Mouse (Mus musculus): ENCODE measurements around the gene Asb16. TPM values are rescaled to one million over a fixed set of nuclear protein-coding genes. Genes with fewer than 3 reads are reported as not detected.

Asb16 gene
- polyA plus RNA-seq, 1 experiment: 0.48 TPM

GRCm38 (mm10) chr11:102304141-102304540 lies 35.6 kb downstream of the Asb16 start:
- Histone ChIP-seq H3K4me1 (ENCODE audit: control insufficient read depth, insufficient read depth, insufficient read length, low read length) (no peaks in the 10 kb centered on the region), H3K4me3 (ENCODE audit: insufficient read depth, low read depth, low read length) (no peak overlapping the region), H3K27ac (replicated peaks; ENCODE audit: low read depth, low read length) (no peak overlapping the region)

- Histone ChIP-seq H3K27ac (replicated peaks; ENCODE audit: low read depth, low read length) (no peak overlapping the region), H3K4me3 (ENCODE audit: insufficient read depth, low read depth, low read length) (no peak overlapping the region), H3K4me1 (ENCODE audit: control insufficient read depth, insufficient read depth, insufficient read length, low read length) (peaks cover 9% of the 10 kb centered on the region)
Measured at GRCm38 (mm10) chr11:102305359-102305758, 36.8 kb downstream of the Asb16 start.

- Histone ChIP-seq H3K4me1 (ENCODE audit: control insufficient read depth, insufficient read depth, insufficient read length, low read length) (peaks cover 13% of the 10 kb centered on the region), H3K4me3 (ENCODE audit: insufficient read depth, low read depth, low read length) (no peak overlapping the region), H3K27ac (replicated peaks; ENCODE audit: low read depth, low read length) (no peak overlapping the region)
Measured at GRCm38 (mm10) chr11:102308104-102308503, 39.6 kb downstream of the Asb16 start.

DNA sequence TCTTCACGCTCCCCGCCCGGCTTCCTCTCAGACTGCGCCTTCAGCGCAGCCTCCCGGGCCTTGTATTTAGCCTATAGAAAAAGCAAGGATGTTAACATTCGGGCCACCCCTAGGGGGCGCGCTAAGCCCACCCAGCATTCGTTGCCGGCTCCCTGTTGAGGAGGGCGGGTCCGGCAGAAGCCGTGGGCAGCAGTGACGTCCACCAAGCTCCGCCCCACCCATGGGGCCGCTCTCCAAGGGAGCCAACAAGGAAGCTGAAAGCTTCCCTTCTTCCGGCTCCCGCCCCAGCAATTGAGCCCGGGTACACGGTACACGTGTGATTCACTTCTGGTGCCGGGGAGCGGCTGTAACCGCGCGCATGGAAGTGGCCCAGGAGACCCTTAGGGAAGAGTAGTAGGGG lies 40.4 kb downstream of the Asb16 start:
- Histone ChIP-seq H3K4me1 (ENCODE audit: control insufficient read depth, insufficient read depth, insufficient read length, low read length) (peaks cover 13% of the 10 kb centered on the region), H3K27ac (replicated peaks; ENCODE audit: low read depth, low read length) (peak overlapping the region; percentile 20; the same call in 1 of the 2 replicates), H3K4me3 (ENCODE audit: insufficient read depth, low read depth, low read length) (peak overlapping the region; percentile 55)

DNA sequence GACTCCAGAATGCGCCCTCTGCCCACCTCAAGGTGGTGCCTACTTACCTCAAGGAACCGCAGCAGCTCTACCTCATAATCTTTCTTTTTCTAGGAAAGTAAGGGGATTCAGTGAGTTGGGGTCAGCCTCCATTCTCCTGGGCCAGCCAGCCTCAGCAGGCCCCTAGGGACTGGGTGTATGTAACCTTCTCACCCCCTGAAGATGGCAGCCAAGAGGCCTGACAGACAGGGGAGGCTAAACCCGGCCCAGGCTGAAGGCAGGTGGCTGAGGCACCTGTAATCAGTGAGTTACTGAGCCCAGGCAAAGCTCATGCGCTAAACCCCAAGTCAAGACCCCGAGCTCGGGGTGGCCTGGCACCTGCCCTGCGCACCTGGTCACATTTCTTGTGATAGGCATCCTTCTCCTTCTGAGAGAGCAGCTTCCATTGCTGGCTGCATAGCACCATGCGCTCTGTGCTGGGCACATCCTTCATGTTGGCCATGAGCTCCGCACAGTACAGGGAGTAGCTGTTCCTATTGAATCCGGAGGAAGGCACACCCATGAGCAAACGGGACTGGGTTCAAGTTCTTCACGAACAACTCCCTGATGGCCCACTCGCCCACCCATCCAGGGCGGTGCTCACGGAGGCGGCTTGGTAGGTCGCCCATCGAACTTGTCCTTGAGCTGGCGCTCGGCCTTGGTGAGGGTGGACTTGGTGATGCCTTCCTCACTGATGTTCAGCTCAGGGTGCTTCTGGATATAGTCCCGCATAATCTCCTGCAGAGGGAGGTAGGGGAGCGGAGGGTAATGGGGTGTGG lies 41.5 kb downstream of the Asb16 start:
- H3K4me1 ChIP-seq (ENCODE audit: control insufficient read depth, insufficient read depth, insufficient read length, low read length): peaks cover 13% of the 10 kb centered on the region
- peak overlapping the region; percentile 55; the same call in 1 of the 2 replicates for H3K4me3 ChIP-seq (ENCODE audit: insufficient read depth, low read depth, low read length)
- H3K27ac ChIP-seq (replicated peaks; ENCODE audit: low read depth, low read length): no peak overlapping the region

DNA sequence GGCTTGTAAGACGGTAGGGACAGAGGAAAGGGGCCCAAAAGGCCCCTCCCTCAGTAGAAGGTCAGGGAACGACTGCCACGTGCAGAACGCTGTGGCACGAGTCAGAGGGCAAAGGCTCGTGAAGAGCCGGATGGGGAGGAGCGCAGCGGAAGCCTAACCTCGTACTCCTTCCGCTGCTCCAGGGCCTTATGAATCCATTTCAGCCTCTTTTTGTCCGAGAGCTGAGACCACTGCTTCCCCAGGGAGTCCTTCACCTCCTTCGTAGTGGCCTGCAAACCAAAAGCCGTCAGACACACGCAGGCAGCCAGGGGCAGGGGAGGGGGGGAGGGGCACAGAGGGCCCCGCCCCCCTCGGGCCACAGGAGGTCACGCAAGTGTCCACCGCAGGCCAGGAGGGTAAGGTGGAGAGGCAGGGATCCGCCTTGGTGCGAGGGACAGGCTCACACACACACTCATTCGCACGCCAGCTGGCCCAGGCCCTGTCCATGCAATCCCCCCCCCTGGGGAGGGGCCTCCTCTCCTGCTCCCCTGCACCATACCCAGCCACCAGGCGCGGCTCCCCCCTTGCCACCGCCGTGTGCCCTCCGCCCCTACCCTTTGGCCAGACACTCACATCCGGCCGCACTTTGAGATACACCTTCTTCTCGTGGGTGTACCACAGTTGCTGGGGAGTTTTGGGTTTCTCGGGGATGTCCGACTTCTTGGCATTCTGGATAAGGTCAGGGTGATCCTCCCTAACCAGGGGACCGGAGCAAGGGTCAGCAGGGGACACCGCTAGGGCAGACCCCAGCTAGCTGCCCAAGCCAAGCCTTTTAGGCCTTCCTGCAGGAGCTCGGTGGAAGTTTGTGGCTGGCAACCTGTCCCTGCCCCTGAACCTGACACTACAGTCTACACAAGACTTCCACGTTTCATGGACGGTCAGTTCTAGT lies 42.5 kb downstream of the Asb16 start:
- Histone ChIP-seq H3K27ac (replicated peaks; ENCODE audit: low read depth, low read length) (no peak overlapping the region), H3K4me1 (ENCODE audit: control insufficient read depth, insufficient read depth, insufficient read length, low read length) (peaks cover 13% of the 10 kb centered on the region), H3K4me3 (ENCODE audit: insufficient read depth, low read depth, low read length) (no peak overlapping the region; the same call in 1 of the 2 replicates)

- Histone ChIP-seq H3K4me3 (ENCODE audit: insufficient read depth, low read depth, low read length) (no peak overlapping the region), H3K4me1 (ENCODE audit: control insufficient read depth, insufficient read depth, insufficient read length, low read length) (peaks cover 13% of the 10 kb centered on the region), H3K27ac (replicated peaks; ENCODE audit: low read depth, low read length) (no peak overlapping the region)
Measured at GRCm38 (mm10) chr11:102311966-102312365, 43.4 kb downstream of the Asb16 start.

GRCm38 (mm10) chr11:102312586-102312985 lies 44.0 kb downstream of the Asb16 start:
- H3K4me3 ChIP-seq (ENCODE audit: insufficient read depth, low read depth, low read length): no peak overlapping the region
- H3K4me1 ChIP-seq (ENCODE audit: control insufficient read depth, insufficient read depth, insufficient read length, low read length): peaks cover 13% of the 10 kb centered on the region
- H3K27ac ChIP-seq (replicated peaks; ENCODE audit: low read depth, low read length): no peak overlapping the region

- H3K4me3 ChIP-seq (ENCODE audit: insufficient read depth, low read depth, low read length): no peak overlapping the region
- peaks cover 13% of the 10 kb centered on the region for H3K4me1 ChIP-seq (ENCODE audit: control insufficient read depth, insufficient read depth, insufficient read length, low read length)
Measured at GRCm38 (mm10) chr11:102314321-102314720, 45.8 kb downstream of the Asb16 start.

DNA sequence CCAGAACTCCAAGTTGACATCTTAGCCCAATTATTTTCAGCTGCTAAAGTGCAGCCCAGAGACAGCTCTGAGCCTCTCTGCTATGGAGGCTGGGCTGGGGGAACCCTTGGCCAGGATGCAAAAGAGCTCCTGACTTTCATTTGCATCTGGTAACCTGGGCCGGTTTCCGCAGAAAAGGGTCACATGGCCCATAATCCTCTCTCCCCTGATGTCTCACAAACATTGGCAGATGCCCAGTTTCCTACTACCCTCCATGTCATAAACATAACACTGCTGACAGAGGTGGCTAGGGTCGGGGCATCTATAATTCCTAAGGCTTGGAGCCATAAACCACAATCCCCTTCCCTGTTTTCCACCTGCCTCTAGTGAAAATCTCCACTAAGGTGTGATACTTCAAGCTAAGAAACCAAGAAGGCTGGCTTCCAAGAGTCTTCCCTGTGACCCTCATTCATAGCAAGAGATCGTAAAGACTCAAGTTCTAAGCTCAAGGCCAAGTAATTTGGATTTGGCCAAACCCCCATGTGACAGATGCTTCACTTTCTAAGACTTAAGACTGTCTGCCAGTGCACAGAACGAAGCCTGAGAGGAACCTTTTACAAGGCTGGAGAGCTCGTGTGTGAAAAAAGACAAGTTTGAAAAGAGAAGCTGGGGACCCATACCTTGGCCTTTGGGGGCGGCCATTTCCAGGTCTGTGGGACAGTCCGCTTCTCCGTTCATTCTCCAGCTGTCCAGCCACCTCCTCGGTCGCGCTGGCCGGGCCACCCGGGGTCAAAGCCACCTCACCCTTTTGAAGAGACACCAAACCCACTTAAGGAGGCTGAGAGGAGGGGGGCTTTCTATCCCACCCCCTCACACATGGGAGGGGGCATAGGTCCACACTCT lies 47.4 kb downstream of the Asb16 start:
- peak overlapping the region; percentile 58 for H3K4me3 ChIP-seq (ENCODE audit: insufficient read depth, low read depth, low read length)

More at GRCm38 (mm10) chr11:102314321-102314720, 45.8 kb downstream of the Asb16 start:
- no peak overlapping the region for H3K27ac ChIP-seq (replicated peaks; ENCODE audit: low read depth, low read length)

GRCm38 (mm10) chr11:102316572-102317297 lies 48.2 kb downstream of the Asb16 start:
- Histone ChIP-seq H3K27ac (replicated peaks; ENCODE audit: low read depth, low read length) (peak overlapping the region; percentile 98), H3K4me3 (ENCODE audit: insufficient read depth, low read depth, low read length) (peak overlapping the region; percentile 100), H3K4me1 (ENCODE audit: control insufficient read depth, insufficient read depth, insufficient read length, low read length) (no peaks in the 10 kb centered on the region)

More for the DNA sequence above, 47.4 kb downstream of the Asb16 start:
- Histone ChIP-seq H3K4me1 (ENCODE audit: control insufficient read depth, insufficient read depth, insufficient read length, low read length) (no peaks in the 10 kb centered on the region; the same call in 1 of the 2 replicates), H3K27ac (replicated peaks; ENCODE audit: low read depth, low read length) (0 out of 2 replicates have a peak overlapping the region, but pooled peaks have one; percentile 1)

DNA sequence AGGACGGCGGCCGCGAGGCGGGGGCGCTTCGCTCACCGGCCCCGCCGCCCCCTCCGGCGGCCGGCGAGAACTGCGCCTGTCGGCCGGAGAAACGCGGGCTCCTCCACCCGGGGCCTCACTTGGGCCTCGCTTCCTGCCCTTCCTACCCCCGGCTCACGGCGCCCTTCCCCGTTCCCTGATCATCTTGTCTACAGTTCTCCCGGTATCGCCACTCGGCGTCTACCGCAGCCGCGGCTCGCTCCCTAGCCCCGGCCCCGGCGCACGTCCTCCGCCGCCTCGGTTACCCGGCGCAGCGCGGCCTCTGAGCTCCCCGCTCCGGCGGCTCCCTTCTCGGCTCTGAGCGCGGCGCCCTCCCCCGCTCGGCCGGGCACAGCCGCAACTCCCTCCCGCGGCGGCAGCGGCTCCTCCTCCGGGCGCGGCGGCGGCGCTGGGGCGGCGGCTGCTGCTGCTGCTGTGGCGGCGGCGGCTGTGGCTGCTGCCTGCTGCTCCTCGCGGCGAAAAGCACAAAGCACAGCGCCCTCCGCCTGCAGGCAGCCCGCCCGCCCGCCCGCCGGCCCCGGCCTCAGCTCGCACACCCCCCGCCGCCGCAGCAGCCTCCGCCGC lies 48.9 kb downstream of the Asb16 start:
- Histone ChIP-seq H3K4me3 (ENCODE audit: insufficient read depth, low read depth, low read length) (peak overlapping the region; percentile 100), H3K4me1 (ENCODE audit: control insufficient read depth, insufficient read depth, insufficient read length, low read length) (no peaks in the 10 kb centered on the region), H3K27ac (replicated peaks; ENCODE audit: low read depth, low read length) (peak overlapping the region; percentile 98)

GRCm38 (mm10) chr11:102317901-102318575 lies 49.5 kb downstream of the Asb16 start:
- Histone ChIP-seq H3K27ac (replicated peaks; ENCODE audit: low read depth, low read length) (peak overlapping the region; percentile 95), H3K4me3 (ENCODE audit: insufficient read depth, low read depth, low read length) (peak overlapping the region; percentile 85), H3K4me1 (ENCODE audit: control insufficient read depth, insufficient read depth, insufficient read length, low read length) (no peaks in the 10 kb centered on the region)
